Mouse (Mus musculus) layer of hippocampus, adult 9-10 months (tissue): ENCODE data around the gene Tbxa2r.

ENCODE experiments used
- DNase-seq: peaks from one replicate; pipeline ENCODE4 v3.0.0; 2022; ENCODE audit warnings: low spot score

The Tbxa2r gene

GRCm38 (mm10) chr10:81300352-81300907 lies 28.1 kb upstream of the Tbxa2r start:
- no peak for DNase-seq

DNA sequence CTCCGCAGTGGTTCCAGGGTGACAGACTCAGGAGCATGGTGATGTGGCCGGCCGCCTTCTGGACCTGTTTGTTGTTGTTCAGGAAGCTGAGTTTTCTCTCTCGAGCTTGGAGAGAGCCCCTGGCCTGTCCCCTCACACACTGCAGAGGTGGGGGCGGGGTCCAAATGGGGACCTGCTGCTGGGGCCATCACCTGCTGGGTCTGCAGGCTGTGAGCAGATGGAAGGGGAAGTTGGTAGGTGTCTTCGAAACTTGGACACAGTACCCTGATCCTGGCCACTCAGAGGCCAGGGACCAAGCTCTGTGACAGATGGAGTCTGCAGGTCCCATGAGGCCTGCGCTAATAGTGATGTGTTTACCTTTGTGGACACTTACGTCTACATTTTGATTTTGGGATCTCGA lies 27.2 kb upstream of the Tbxa2r start:
- no peak for DNase-seq

- no peak for DNase-seq
These were observed 26.2 kb upstream of the Tbxa2r start for GRCm38 (mm10) chr10:81302288-81302687.

- DNase-seq, result no peak
These were observed 25.7 kb upstream of the Tbxa2r start for GRCm38 (mm10) chr10:81302781-81303218.

GRCm38 (mm10) chr10:81303258-81303657 lies 25.3 kb upstream of the Tbxa2r start:
- no peak for DNase-seq

DNA sequence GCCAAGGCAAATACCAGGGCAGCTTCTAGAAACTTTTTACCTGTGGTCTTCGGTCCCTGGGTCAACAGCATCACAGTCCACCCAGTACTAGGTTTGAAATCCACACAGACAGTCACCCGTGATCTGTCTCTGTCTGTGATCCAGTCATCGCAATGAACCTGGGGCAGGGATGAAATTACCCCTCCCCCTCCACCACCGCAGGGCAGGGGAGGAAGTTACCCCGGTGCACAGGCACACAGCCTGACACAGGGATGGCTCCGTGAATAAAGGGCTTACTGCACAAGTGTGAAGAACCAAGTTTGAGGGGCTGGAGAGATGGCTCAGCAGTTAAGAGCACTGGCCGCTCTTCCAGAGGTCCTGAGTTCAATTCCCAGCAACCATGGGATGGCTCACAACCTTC lies 24.8 kb upstream of the Tbxa2r start:
- DNase-seq, result no peak

GRCm38 (mm10) chr10:81304597-81305238 lies 23.8 kb upstream of the Tbxa2r start:
- no peak for DNase-seq

- DNase-seq, result no peak
These were observed 22.9 kb upstream of the Tbxa2r start for GRCm38 (mm10) chr10:81305663-81306062.

DNA sequence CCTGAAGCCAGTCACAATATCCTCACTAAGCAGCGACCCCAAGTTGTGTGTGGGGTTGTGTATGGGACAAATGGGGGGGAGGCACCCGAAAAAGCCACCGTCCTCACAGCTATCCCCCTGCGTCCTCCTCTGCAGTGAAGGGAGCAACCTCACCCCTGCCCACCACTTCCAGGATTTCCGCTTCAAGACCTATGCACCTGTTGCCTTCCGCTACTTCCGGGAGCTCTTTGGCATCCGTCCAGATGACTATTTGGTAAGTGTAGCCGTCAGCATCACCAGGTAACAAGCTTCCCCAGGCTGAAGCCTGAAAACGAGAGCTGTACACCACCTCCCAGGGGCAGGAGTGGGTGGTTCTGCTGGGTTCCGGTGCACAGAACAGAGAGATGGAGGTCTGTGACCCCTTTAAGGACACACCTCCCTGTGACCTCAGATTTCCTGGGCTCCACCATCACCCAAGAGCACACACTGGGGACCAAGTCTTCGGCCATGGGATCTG lies 22.3 kb upstream of the Tbxa2r start:
- no peak for DNase-seq

GRCm38 (mm10) chr10:81306837-81307682 lies 21.5 kb upstream of the Tbxa2r start:
- no peak for DNase-seq

DNA sequence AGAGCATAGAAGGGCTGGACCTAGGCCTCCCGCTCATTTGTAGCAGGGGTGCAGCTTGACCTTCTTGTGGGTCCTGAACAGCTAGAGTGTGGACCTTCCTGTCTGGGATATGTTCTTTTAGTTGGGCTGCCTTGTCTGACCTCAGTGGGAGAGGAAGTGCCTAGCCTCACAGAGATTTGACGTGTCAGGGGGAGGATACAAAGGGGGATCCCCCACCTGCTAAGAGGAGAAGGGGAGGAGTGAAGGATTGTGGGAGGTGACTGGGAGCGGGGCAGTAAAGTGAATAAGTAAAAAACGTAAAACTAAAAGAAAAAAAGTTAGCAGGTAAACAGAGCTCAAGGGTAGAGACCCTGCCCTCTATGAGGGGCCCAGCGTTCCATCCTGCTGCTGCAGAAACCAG lies 19.0 kb upstream of the Tbxa2r start:
- DNase-seq, result no peak

DNA sequence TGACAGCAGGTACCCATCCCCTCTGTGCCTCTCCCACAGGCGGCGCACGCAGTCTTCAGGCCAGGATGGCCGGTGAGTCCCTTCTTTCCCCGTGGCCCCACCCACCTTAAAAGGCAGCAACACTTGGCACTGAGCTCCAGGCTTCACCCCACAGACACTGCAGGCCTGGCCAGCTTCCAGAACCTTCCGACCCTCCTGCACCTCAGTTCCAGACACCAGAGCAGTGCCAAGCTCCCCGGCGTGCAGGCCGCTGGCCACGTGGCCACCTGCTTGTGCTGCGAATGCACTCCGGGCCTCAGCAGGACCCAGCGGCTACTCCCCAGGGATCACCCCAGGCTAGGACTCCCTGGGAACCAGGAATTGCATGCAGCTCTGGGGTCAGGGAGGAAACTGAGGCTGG lies 14.9 kb upstream of the Tbxa2r start:
- no peak for DNase-seq

- DNase-seq, result no peak
These were observed 14.3 kb upstream of the Tbxa2r start for GRCm38 (mm10) chr10:81314201-81314600.

DNA sequence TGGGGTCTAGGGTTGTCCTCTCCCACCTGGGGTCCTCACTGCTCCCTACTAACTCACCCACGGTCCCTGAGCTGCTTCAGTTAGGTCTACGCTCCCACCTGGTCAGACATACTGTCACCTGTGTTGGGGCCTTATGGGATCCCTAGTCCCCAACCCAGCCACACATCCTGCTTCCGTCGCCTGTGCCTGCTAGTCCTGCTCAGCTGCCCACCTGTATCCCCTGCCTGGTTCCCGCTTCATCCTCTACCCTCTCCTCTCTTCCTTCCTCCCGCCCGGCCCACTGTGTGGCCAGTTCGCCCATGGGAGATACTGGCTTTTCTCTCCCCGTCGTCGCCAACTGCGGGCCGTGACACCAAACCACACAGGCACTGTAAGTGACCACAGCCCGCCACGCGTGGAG lies 12.9 kb upstream of the Tbxa2r start:
- DNase-seq, result no peak

GRCm38 (mm10) chr10:81316338-81317060 lies 12.0 kb upstream of the Tbxa2r start:
- DNase-seq, result no peak

- no peak for DNase-seq
These were observed 11.3 kb upstream of the Tbxa2r start for GRCm38 (mm10) chr10:81317273-81317672.

DNA sequence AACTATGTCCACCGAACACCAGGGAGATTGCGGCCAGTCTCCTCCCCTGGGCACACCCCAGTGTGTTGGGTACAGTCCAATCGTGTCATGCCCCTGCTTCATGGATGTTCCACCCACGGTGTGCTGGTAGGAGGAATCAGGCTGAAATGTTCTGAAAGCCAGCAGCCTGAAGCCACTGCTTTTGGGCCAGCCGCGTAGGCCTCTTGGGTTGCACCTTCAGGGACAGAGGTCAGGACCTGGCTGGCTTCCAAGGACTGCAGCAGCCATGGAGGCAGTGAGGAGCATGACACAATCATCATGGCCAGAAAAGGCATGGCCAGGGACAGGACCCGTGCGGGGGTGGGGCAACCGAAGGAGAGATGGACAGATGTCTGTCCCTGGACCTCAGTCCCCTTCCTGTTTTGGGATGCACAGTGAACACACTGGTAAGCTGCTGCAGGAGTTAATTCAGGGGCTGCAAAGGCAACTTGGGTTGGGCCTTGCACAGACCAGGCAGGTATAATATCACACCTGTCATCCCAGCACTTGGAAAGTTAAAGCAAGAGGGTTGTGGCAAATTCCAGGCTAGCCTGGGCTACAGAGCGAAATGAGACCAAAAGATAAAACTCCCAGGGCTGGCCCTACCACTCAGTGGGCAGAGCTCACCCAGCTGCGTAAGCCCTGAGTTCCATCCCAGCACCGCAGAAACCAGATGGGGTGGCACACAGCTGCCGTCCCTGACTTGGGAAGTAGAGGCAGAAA lies 9.8 kb upstream of the Tbxa2r start:
- DNase-seq, result no peak

DNA sequence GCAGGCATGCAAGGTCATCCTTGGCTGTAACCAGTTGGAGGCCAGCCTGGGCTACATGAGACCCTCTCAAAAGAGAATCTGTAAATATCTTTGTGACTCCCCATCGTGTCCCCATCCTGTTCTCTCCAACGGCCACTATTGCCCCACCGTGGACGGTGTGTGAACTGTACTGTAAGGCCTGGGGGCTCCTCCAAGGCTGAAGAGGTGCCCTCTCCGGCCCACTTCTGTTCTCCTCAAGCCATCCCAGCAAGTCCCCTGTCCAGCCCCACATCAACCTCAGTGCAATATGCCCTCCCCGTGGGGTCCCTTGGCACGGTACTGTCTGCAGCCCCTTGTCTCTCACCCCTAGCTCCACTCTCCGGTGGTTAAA lies 9.2 kb upstream of the Tbxa2r start:
- DNase-seq, result no peak

DNA sequence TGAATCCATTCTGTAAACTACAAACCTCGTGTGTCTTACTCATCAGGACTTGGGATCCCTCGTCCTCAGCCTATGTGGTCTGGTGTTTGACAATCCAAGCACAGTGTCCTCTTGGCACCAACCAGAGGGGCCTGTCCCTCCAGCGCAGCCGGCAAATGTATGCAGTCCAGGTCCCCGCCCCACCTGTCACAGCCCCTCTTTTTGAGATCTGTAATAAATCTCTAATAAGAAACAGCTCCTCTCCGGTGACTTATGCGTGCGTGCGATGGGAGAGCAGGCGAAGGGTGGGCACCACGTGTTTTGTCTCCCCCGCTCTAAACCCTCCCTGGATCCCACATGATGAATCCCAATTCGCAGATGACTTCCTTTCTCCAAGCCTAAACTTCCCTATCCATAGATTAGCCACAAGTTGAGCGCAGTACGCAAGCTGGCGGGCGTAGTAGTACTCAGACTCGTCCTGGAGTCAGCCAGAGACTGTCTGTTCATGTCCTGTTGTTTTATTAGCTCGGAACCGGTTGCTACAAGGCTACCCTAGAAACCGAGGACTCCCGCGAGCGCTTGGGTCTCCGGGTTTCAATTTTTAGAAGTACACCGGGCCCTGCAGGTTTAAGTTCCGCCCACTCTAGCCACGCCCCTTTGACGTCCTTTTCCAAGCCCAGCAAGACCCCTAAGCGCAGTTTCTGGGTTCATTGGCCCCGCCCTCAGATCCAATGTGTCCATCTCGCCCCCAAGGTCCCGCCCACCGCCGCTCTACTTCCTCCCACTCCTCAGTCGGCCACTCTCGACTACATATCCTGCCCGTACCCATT lies 8.6 kb upstream of the Tbxa2r start:
- DNase-seq, result no peak

DNA sequence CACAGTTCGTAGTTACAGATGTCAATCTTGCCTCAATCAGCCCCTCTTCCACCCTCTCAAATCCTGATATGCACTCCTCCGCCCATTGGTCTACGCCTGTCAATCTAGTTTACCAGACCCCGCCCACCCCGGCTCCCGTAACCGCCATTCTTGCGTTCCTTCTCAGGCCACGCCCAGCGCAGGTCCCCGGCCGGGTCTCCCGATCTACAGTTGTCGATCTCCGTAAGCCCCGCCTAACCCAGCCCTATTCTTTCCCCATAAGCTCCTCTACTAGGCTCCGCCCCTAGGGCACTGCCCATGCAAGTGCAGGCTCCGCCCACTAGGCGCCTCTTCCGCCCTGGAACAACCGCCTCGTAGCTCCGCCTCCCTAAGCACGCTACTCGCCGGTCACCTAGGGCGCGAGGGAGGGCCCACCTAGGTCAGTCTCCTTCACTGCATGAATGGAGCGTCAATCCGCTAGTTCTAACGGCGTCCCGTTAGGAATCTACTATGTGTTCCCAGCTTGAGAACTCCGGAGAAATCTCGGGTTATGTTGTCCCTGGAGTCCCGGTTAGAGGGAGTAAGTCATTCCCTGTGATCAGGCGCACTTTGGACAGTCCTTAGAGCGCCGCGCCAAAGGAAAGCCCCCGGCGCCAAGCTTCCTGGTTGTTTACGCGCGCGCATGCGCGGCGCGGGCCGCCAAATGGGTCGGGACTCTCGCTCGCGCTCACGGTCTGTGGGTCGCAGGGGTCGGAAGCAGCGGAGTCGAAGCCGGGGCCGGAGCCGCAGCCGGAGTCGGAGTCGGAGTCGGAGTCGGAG lies 7.8 kb upstream of the Tbxa2r start, which contains the start of gene Cactin:
Cactin (plus strand) TSS at position 554 of the 798 bp plus-strand sequence.
- DNase-seq, result peak; percentile 98
